Mouse (Mus musculus) urinary bladder, postnatal 14 days (tissue): ENCODE measurements around the gene Zfp462.
"Not testable (repeated sequence)": the region's sequence is repeated elsewhere in the genome, so short reads cannot be mapped to it uniquely, and the experiment has no call there.

ENCODE experiments used
- DNase-seq: peaks from one replicate; pipeline ENCODE4 v3.0.0; 2021; ENCODE audit warnings: low spot score

Gene Zfp462

GRCm38 (mm10) chr4:54944921-54945430 is at the start of gene Zfp462:
Gene Zfp462, plus strand, starts transcription at chr4:54945048.
- DNase-seq: peak; percentile 76

GRCm38 (mm10) chr4:54896017-54896416 is 48.8 kb upstream of the Zfp462 start:
- DNase-seq: no peak

- no peak for DNase-seq
These were observed 40.2 kb upstream of the Zfp462 start for GRCm38 (mm10) chr4:54904641-54905040.

- DNase-seq: no peak
These were observed 39.4 kb upstream of the Zfp462 start for GRCm38 (mm10) chr4:54905399-54905953.

- no peak for DNase-seq
These were observed 34.5 kb upstream of the Zfp462 start for GRCm38 (mm10) chr4:54910300-54910699.

GRCm38 (mm10) chr4:54918276-54918675 is 26.6 kb upstream of the Zfp462 start:
- no peak for DNase-seq

- no peak for DNase-seq
These were observed 21.5 kb upstream of the Zfp462 start for GRCm38 (mm10) chr4:54923386-54923785.

GRCm38 (mm10) chr4:54924306-54924705 is 20.5 kb upstream of the Zfp462 start:
- no peak for DNase-seq

GRCm38 (mm10) chr4:54926456-54926855 is 18.4 kb upstream of the Zfp462 start:
- DNase-seq: not testable (repeated sequence)

- not testable (repeated sequence) for DNase-seq
These were observed 17.4 kb upstream of the Zfp462 start for GRCm38 (mm10) chr4:54927321-54928062.

GRCm38 (mm10) chr4:54929686-54930085 is 15.2 kb upstream of the Zfp462 start:
- DNase-seq: no peak

- DNase-seq: no peak
These were observed 12.2 kb upstream of the Zfp462 start for GRCm38 (mm10) chr4:54932668-54933067.

- DNase-seq: no peak
These were observed 7.7 kb upstream of the Zfp462 start for GRCm38 (mm10) chr4:54937161-54937560.

- DNase-seq: peak; percentile 25
These were observed 976 bp downstream of the Zfp462 start for GRCm38 (mm10) chr4:54945603-54946445.

- no peak for DNase-seq
These were observed 1.8 kb downstream of the Zfp462 start for GRCm38 (mm10) chr4:54946662-54947055.

GRCm38 (mm10) chr4:54947056-54947990 is 2.5 kb downstream of the Zfp462 start:
- peak; percentile 35 for DNase-seq

- peak; percentile 59 for DNase-seq
These were observed 3.3 kb downstream of the Zfp462 start for GRCm38 (mm10) chr4:54947991-54948615.

GRCm38 (mm10) chr4:54948616-54949560 is 4.0 kb downstream of the Zfp462 start:
- DNase-seq: peak; percentile 35

GRCm38 (mm10) chr4:54949561-54949940 is 4.7 kb downstream of the Zfp462 start:
- peak; percentile 21 for DNase-seq

- no peak for DNase-seq
These were observed 5.3 kb downstream of the Zfp462 start for GRCm38 (mm10) chr4:54950136-54950535.
